Mouse (Mus musculus): ENCODE measurements around the gene Gast.
"Not testable (repeated sequence)": the region's sequence is repeated elsewhere in the genome, so short reads cannot be mapped to it uniquely, and the experiment has no call there.

The Gast gene

DNA sequence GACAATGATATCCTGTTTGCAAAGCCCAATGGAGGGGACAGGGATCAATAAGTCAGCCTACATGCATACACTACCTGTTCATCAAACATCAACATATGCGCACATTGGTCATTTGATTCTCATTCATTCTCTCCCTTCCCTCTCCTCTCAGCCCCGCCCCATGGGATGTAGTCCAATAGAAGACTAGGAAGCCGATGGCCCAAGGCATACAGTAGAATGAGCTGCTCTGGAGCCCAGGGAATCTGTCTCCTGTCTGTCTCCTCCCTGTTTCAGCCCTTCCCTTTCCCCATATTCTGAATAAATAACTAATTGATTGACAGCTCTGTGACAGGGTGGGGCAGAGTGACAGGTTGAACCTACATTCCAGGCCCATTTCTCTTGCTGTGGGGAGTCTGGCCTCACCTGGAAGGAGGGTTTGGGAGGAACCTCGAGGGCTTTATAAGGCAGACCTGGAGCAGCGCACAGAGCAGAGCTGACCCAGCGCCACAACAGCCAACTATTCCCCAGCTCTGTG is at the start of gene Gast:
TSS of gene Gast (plus strand) at position 464 of the 514 bp plus-strand sequence.
- DNase-seq (ENCODE audit: low read depth): no peak

DNA sequence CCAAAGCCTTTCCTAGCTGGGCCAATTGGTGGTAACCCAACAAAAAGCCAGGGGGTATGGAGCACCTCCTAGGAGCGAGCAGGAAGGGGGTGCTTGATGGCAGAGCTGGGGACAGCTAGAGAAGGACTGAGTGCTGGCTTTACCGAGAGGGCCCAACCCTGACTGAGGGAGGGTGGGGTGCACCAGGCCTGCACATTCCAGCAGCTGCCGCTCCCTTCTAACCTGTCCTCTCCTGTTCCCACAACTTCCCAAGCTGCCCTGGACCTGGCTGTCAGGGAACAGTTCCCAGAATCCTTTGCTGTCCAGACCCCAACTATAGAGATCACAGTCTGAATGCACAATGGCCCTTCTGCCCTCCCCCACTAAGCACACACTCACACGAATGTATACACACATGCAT is 49.2 kb upstream of the Gast start:
- no peak for DNase-seq (ENCODE audit: low read depth)

DNA sequence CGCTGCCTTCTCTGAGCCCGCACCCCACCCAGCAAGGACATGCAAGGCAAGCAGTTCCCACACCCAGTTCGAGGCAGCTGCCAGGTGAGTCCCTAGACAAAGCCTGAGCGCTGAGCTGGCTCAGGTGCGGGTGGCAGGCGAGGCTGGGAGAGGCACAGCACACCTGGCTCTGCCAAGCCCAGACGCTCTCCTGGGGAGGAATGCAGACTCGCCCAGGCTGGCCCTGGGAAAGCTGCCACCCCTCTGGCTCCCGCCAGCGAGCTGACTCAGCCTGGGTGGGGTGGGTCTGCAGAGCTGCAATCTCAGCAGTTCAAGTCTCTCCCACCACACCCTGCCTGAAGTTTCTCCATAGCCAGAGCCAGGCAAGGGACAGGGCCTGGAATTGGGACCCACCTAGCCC is 47.2 kb upstream of the Gast start:
- no peak for DNase-seq (ENCODE audit: low read depth)

DNA sequence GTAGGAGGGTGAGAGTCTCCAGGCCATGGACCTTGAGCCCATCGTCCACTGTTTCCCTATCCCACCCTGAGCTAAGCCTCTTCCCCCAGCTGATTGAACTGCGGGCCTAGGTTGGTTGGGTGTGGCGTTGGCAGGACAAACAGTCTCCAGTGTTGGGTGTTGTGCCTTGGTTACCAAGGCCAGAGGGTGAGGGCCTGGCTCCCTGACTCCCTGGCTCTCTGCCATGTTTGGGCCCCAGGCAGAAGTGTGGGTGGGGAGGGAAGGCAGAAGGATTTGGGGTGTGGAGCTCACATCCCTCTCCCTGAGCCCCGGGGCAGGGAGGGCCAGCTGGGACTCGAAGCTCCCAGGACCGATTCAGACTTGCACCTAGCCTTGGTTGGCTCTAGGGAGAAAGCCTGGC is 45.3 kb upstream of the Gast start:
- no peak for DNase-seq (ENCODE audit: low read depth)

DNA sequence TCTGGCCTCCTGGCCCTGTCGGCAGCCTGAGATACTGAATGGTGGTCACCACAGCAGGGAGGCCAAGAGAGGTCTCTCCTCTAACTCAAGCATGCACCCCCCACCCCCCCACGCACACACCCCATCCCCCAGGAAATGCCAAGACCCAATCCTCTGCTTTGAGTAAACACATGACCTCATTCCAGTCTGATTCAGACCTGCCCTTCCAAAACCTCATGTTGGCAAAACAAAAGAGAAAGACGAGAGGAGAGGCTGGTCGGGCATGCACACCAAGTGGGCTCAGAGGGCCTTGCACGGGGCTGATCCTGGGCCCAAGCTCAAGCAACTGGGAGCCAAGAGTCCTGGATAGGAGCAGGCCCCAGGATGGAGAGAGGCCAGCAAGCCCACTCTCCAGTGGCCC is 44.0 kb upstream of the Gast start:
- no peak for DNase-seq (ENCODE audit: low read depth)

DNA sequence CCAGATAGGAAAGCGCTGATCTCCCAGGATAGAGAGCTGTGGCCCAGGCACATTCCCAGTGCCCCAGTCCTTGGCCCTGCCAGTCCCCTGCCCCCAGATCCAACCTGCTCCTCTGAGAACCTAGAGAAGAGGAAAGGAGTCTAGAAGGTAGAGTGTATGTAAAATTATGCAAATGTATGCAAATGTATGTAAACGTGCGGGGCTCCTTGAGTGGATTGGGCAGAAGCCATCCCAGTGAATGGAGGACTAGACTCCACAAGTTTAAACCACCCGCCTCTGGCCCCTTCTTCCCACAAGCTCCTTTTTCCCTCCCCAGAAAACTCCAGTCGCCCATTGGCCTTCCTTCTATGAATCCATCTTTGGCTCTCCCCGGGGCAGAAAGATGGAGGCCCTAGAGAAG is 41.3 kb upstream of the Gast start:
- no peak for DNase-seq (ENCODE audit: low read depth)

DNA sequence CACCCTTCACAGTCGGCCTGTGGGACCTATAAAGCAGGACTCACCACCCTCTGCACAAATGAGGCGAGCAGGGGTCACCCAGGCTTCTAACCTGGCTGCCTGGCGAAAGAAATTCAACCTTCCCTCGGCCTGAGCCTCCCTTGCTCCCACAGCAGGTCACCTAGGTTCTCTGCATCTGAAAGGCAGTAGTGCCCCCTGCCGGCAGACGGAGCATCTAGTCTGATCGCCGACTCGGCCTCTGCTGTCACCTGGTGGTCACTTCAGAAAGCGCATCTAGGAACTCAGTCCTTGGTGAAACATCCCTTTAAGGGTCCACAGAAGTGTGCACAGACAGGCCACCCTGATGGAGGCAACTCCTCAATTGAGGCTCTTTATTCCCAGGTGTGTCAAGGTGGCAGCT is 38.9 kb upstream of the Gast start:
- DNase-seq (ENCODE audit: low read depth): peak; percentile 91

DNA sequence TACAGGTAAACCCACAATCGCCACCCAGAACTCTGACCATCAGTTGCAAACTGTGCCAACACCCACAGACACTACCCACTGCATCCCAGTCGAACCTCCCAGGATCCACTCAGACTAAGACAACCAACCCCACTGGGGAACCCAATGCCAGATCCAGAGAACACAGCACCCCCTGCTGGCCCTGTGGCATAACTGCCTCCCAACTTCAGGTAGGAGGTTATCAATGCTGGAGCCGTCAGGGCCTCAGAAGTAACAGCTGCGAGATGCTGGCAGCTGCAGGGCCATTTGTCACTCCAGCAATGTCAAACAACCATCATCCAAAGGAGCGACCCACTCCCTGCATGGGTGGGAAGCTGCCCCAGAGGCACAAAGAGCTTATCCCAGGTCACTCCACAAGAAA is 36.4 kb upstream of the Gast start:
- peak; percentile 73 for DNase-seq (ENCODE audit: low read depth)

DNA sequence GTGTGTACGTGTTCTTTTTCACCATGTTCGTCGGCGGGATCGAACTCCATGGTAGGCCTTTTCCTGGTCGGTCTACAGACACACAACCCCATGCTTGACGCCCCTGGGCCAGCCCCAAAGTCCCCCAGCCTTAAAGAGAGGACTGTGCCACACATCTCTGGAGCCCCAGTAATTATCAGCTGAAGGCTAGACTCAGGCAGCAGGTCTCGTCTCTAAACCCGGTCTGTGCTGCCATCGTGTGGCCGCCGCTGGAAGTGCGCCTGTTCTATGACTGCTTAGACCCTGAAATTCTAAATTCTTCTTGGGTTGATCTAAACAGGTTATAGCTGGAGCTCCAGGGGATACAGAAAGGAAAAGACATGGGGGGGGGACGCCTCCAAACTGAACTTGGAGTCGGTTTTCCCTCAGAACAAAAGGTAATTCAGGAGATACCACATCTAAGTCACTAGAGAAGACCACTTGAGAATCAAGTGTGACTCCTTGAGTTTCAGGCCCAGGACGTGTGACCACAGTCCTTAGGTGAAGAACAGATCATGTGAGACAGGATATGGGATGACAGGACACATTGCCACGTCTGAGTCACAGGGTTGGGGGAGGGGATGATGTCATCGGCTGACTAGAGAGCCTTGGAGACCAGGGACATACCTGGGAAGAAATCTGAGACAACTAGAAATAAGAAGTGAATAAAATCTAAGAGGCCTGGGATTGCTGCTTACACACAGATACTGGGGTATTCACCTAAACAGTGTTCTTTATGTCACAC is 35.8 kb upstream of the Gast start:
- peak; percentile 87 for DNase-seq (ENCODE audit: low read depth)

DNA sequence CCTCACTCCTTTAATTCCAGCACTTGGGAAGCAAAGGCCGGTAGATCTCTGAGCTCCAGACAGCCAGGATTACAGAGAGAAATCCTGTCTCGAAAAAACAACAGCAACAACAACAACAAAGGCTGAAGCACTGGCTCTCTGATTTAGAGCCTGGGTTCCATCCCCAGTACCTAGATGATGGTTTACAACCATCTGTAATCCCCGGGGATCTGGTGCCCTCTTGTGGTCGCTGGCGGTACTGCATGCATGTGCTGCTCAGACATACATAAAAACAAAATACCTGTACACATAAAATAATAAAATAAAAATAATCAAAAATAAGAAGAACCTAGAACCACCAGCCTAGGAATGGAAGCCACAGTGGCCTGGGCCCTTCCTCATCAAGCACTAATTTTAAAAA is 33.9 kb upstream of the Gast start:
- DNase-seq (ENCODE audit: low read depth): peak; percentile 84

DNA sequence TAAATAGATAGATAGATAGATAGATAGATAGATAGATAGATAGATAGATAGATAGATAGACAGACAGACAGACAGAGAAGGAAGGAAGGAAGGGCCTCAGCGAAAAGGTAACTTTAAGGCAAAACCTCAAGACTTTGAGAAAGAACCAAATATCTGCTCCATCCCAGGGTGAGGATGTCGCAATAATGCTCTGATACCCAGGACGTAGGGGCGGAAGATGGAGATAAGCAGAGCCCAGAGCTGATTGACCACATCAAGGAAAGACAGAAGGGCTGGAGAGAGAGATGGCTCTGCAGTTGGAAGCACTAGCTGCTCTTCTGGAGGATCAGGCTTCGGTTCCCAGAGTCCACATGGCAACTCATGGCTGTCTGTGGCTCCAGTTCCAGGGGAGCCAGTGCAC is 32.9 kb upstream of the Gast start:
- DNase-seq (ENCODE audit: low read depth): no peak

DNA sequence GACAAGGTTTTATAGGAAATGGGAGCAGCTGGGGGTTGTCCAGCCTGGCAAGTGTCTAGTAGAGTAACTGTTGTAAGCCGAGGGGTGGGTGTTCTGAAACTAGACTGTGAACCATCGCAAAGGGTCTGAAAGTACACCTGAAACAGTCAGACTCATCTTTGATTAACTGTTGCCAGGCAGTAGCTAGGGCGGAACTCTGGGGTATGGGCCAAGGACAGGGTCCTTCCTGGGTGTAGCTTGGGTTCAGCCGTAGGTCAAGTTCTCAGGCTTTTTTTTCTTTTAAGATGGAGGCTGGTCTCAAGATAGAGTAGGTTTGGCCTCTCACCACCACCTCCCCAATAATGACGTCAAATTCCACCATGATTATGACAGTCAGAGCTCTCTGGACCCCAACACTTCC is 26.3 kb upstream of the Gast start:
- DNase-seq (ENCODE audit: low read depth): no peak

DNA sequence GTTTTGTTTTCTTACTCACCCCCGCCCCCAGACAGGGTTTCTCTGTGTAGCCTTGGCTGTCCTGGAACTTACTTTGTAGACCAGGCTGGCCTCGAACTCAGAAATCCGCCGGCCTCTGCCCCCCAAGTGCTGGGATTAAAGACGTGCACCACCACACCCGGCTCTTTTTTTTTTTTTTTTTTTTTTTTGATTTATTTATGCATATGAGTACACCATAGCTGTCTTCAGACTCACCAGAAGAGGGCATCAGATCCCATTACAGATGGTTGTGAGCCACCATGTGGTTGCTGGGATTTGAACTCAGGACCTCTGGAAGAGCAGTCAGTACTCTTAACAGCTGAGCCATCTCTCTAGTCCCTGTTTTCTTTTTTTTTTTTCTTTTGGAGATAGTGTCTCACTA is 25.5 kb upstream of the Gast start:
- DNase-seq (ENCODE audit: low read depth): not testable (repeated sequence)

DNA sequence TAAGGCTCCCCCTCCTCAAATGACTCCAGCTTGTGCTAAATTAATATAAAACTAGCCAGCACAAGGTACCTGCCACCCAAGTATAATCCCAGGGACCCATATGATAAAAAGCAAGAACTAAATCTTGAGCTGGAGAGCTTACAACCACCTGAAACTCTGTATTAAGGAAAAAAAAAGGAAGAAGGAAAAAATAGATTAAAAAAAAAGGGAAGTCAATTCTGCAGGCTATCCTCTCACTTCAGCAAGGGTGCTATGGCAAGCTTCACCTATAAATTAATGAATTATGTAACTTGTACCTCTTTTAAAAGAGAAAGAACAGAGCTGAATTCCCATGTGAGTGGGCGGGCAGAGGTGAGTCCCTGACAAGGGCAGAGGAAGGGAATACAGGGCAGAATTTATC is 22.6 kb upstream of the Gast start:
- DNase-seq (ENCODE audit: low read depth): no peak

DNA sequence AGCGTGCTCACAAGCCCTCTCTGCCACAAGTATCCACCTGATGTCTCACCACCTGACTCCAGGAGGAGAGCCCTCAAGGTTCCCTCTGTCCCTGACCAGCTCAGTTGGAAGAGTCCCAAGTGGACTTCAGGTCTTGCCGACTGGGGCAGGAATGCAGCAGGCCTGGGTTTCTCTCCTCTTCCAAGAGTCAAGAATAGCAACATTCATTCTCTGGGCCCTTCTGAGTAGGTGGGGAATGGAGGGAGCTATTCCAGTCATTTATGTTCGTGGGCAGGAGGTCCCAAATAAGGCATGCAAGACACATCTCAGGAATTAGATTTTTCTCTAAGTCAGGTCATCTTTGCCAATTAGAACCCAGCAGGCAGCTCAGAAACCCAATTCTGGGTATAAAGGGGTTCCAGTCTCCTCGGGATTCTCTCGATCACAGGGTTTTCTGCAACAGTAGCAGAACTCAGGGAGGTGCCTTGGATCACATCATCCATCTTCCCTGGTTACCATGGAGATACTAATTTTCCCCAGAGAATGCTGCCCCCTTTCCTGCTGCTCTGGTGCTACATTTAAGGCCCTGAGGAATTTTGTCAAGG is 22.0 kb upstream of the Gast start:
- no peak for DNase-seq (ENCODE audit: low read depth)

DNA sequence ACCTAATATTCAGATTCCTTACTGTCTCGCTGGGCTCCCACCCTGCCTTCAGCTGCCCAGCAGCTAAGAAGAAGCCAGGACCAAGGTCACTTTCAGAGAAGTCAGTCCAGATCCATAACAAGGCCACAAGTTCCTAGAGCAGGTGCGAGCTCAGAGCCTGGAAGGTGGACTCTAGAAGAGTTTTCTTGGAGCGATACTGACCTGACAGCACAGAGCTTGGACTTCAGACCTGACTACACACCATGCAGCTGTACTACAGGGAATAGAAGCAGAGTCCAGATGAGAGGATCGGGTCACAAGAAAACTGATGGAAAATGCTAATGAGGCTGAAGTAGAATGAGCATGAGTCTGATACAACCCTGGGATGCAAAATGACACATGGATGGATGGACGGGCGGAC is 20.8 kb upstream of the Gast start:
- no peak for DNase-seq (ENCODE audit: low read depth)

DNA sequence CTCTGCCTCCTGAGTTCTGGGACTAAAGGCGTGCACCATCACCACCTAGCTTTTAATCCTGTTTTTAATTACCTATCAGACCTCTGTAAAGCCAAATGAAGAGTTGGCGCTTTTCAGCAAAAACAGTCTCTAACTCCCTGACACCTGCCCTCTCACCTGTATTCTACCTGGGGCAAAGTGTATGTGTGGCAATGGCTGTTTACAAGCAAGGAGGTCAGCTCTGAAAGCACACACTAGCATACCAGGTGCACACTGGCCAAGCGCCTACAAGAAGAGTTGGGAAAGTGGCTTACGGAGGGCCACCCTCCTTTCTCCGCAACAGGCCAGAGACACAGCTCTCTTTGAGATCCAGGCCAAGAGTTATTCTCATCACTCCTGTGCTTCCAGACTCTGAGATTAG is 18.8 kb upstream of the Gast start:
- no peak for DNase-seq (ENCODE audit: low read depth)

DNA sequence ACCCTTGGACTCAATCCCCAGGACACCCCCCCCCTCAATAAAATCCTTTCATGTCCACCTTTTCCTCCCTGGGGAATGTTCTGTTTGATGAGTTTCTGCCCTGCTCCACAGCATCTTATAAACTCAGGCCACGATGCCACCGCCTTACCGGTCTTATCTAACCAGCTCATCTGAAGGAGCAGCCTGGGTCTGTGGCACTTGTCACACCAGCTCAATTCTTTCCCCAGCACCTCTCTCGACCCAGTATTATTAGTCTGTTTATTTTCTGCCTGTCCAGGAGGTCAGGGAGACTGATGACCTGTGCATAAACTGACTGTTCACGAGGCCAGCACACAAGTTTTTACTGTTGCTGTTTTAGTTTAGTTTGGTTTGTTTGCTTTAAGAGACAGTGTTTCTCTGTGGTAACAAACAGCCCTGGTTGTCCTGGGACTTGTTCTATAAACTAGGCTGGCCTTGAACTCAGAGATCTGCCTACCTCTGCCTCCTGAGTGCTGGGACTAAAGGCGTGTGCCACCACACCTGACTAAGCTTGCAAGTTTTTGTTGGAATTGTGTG is 16.3 kb upstream of the Gast start:
- DNase-seq (ENCODE audit: low read depth): no peak

DNA sequence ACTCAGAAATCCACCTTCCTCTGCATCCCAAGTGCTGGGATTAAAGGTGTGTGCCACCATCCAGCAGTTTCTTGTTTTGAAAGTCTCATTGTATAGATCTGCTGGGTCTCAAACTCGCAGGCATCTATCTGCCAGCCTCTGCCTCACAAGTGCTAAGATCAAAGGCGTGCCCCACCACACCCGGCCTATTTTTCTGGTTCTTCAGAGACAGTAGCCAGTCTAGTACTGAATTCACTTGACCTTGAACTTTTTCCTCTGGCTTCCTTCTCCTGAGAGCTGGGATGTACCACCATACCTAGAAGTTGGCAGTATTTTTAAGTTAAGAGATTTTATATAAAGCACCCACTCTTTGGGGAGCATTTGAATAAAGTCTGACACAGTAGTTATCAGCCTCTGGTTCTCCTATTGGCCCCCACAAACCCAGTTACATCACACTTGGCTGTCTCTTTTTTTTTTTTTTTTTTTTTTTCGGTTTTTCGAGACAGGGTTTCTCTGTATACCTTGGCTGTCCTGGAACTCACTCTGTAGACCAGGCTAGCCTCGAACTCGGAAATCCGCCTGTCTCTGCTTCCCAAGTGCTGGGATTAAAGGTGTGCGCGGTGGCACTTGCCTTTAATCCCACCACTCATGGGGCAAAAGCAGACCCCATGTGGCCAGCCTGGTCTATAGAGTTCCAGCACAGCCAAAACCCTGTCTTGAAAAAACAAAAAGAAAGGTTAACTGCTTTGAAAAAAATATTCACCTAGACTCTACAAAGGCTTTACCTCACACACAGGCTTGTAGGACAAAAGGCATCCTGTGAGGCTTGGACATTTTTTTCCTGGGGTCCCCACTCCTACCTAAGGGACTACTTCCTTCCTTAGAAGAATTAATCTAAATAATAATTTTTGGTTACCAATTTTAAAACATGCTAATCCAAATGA is 15.4 kb upstream of the Gast start:
- no peak for DNase-seq (ENCODE audit: low read depth)

DNA sequence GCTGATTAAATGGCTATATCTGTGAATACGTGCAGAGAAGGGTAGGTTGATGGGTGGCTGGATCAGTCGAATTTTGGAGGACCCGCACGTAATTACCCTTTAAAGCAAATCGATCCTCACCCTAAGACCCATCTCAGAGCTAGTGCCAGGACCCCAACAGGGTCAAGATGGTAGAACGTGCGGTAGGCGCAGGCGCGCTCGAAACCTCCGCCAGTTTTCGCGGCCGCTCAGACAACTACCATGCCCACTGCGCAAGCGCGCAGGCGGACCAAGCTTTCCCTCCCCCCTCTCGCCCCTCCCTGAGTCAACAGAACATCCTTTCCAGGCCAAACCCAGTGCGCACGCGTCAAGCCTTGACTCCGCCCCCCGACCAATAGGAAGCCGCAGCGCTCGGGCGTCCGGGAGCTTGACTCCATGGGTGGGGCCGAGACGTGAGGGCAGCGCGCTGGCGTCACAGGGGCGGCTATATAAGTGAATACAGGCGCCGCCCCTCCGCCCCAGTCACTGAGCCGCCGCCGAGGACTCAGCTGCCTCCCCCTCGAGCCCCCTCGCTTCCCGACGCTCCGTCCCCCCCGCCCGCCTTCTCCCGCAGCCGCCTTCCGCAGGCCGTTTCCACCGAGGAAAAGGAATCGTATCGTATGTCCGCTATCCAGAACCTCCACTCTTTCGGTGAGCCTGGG is 14.6 kb upstream of the Gast start, which contains the start of gene Eif1:
TSS of gene Eif1 (plus strand) at position 394 of the 680 bp plus-strand sequence.
- peak; percentile 100 for DNase-seq (ENCODE audit: low read depth)

DNA sequence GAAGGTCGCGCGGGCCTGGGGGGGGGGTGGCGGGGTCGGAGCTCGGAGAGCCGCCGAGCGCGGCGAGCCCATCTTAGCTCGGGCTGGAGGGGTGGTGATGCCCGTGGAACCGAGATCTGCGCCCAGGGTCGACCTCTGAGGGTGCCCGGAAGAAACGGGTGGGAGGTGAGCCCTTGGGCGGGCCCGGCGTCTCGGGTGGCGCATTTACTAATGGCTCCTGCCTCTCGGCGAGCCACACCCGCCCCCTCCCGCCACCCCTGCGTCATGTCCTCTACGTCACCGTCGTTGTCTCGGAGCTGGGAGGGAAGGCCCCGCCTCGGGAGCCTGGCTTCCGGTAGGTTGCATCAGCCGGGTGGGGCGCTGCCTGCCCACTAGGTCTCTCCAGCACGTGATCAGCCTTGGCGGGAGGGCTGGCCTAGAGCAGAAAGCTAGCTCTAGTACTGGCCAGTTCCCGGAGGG is 14.0 kb upstream of the Gast start:
- peak; percentile 99 for DNase-seq (ENCODE audit: low read depth)
